Mouse (Mus musculus) heart, adult 2 months (tissue): Measurements from ENCODE around the gene Txnrd2. TPM values are rescaled to one million over a fixed set of nuclear protein-coding genes. Genes with fewer than 3 reads are reported as not detected.
A peak's percentile ranks its signal among the peaks of the same experiment; 100 is the strongest.

Source experiments
- DNase-seq, 2 experiments: peaks; one replicate each; pipeline ENCODE4 v3.0.0; 2021
- H3K27ac ChIP-seq: fragments of 200-600 bp; 2 replicates; pipeline ENCODE4 v1.8.1; 2022
- H3K27me3 ChIP-seq: fragments of 200-500 bp; 2 replicates; pipeline ENCODE4 v1.6.1; 2012; ENCODE audit warnings: mild to moderate bottlenecking, low read length, inconsistent platforms, mixed read lengths; ENCODE audit not compliant: control insufficient read depth, insufficient read depth
- H3K36me3 ChIP-seq: fragments of 200-500 bp; 2 replicates; pipeline ENCODE4 v1.6.1; 2012; ENCODE audit warnings: low read length, inconsistent platforms; ENCODE audit not compliant: control insufficient read depth, insufficient read depth
- H3K4me1 ChIP-seq: fragments of 200-500 bp; 2 replicates; pipeline ENCODE4 v1.6.1; 2011; ENCODE audit warnings: low read length; ENCODE audit not compliant: control insufficient read depth, insufficient read depth
- H3K4me3 ChIP-seq: fragments of 200-600 bp; 2 replicates; pipeline ENCODE4 v1.8.1; 2022
- H3K79me2 ChIP-seq: fragments of 200-500 bp; replicated peaks from 2 replicates; pipeline ENCODE4 v1.6.1; 2012; ENCODE audit warnings: mild to moderate bottlenecking, inconsistent platforms, low read length, moderate library complexity, mixed read lengths; ENCODE audit not compliant: control insufficient read depth, insufficient read depth
- H3K9ac ChIP-seq: fragments of 200-500 bp; 2 replicates; pipeline ENCODE4 v1.6.1; 2012; ENCODE audit warnings: low read depth, mild to moderate bottlenecking, control low read depth, inconsistent platforms, low read length, mixed read lengths
- CTCF ChIP-seq: fragments of 200-600 bp; IDR thresholded peaks from 2 replicates; pipeline ENCODE4 v1.8.1; 2022; ENCODE audit warnings: antibody characterized with exemption, mild to moderate bottlenecking, moderate library complexity
- EP300 ChIP-seq: fragments of 200-500 bp; IDR thresholded peaks from 2 replicates; pipeline ENCODE4 v1.6.1; 2011; ENCODE audit warnings: low read depth, low read length, control low read depth; ENCODE audit not compliant: insufficient read depth
- POLR2A ChIP-seq: fragments of 200-500 bp; IDR thresholded peaks from 2 replicates; pipeline ENCODE4 v1.6.1; 2011; ENCODE audit warnings: mild to moderate bottlenecking, low read depth, low read length, control low read depth; ENCODE audit not compliant: insufficient read depth
- WGBS: fragments of 180-500 bp; shearing (Covaris S2); methylation state at CpG from one replicate; pipeline ENCODE4 v1.1.7; 2018; 5-methylcytosine and 5-hydroxymethylcytosine counted together
- intact Hi-C: fragments of 180-260 bp; cut with DNase I; formaldehyde crosslinking; loops from one replicate; pipeline ENCODE4 v1.15.1; 2025
- polyA plus RNA-seq: library from polyadenylated mRNA; depleted of rRNA; stranded (reverse); fragments of >200 nt; gene quantifications from 2 replicates; pipeline ENCODE4 v1.2.3, GENCODE M21; 2012
- total RNA-seq, 2 experiments: library from RNA; stranded (reverse); gene quantifications; 2 replicates each; pipeline ENCODE4 v1.2.3; 2021

The Txnrd2 gene
- total and polyA plus RNA-seq, 3 experiments: 35.1 to 39.7 (median 37.6) TPM

DNA sequence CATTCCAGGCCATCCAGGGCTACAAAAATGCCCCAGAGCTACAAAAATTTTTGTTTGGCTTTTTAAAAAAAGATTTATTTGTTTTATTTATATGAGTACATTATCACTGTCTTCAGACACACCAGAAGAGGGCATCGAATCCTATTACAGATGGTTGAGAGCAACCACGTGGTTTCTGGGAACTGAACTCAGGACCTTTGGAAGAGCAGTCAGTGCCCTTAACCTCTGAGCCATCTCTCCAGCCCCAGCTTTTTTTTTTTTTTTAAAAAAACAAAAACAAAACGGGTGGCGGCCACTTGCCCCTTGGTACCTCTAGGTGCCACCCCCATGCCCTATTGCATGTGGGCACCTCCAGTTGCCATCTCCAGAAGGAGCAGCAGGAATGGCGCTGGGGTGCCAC lies 8.7 kb upstream of the Txnrd2 start:
- no peak for DNase-seq
- H3K4me3 ChIP-seq: no peak overlapping the region
- no peaks in the 10 kb centered on the region for H3K27me3 ChIP-seq
- no peaks in the 10 kb centered on the region for H3K79me2 ChIP-seq
- no peak overlapping the region for H3K9ac ChIP-seq
- 93% methylated on average over 5 of the region's 5 CpGs for WGBS
- peak overlapping the region; percentile 31 for H3K27ac ChIP-seq
- H3K4me1 ChIP-seq: peaks cover 21% of the 10 kb centered on the region
- TF ChIP-seq CTCF: no peak
- no peak for TF ChIP-seq EP300
- TF ChIP-seq POLR2A: no peak
- peaks cover 17% of the 10 kb centered on the region for H3K36me3 ChIP-seq
- intact Hi-C loops: no loop called here

DNA sequence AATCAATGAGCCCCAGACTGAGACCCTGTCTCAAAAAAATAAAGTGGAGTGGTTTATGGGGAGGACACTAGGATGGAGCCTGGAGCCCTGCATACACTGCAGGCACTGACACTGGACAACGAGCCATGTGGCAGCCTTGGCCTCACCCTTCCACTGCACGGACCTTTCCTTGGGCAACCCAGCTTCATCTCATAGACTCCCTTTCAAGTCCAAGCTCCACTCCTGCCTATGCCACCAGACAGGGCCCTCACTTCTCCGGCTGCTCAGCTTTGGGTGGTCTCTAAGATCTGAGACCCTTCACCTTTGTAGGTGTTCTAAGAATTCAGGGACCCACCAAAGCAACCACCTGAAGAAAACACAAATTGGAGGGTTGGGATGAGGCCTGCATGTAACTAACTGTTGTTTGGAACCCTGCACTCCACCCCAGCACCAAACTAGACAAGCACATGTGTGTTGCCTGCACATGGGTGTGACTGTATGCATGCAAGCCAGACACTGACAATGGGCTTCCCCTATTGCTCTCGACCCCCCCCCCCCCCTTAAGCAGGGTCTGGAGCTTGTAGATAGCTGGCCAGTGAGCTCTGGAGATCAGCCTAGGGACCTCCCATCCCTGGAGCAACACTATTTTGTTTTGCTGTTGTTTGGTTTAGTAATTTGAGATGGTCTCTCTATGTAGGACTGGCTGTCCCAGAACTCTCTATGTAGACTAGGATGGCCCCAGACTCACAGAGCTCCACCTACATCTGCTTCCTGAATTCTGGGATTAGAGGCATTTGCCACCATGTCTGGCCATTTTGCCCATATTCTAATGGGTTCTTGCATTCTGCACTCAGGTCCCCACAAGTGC lies 7.2 kb upstream of the Txnrd2 start:
- H3K36me3 ChIP-seq: peaks cover 21% of the 10 kb centered on the region
- TF ChIP-seq CTCF: no peak
- no peak for TF ChIP-seq EP300
- TF ChIP-seq POLR2A: no peak
- H3K9ac ChIP-seq: no peak overlapping the region
- intact Hi-C loops: no loop called here
- 72% methylated on average over 4 of the region's 4 CpGs for WGBS
- H3K27ac ChIP-seq: no peak overlapping the region
- no peak overlapping the region for H3K4me3 ChIP-seq
- no peaks in the 10 kb centered on the region for H3K79me2 ChIP-seq
- H3K27me3 ChIP-seq: no peaks in the 10 kb centered on the region
- peaks cover 15% of the 10 kb centered on the region for H3K4me1 ChIP-seq
- no peak for DNase-seq

DNA sequence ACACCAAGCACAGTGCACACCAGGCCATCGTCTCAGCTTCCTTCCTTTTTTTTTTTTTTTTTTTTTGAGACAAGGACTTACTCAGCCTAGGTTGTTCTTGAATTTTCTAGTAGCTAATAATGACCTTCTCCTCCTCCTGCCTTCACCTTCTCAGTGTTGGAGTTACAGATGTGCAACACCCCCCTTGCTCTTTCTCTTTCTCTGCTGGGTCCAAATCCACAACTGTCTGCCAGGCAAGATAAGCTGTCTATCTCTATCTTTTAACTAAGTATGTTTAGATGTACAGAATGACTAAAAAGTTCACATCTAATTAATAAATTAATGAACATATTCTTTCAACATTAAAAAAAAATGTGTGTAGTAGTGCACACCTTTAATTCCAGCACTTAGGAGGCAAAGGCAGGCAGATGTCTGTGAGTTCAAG lies 6.6 kb upstream of the Txnrd2 start:
- DNase-seq: no peak
- Histone ChIP-seq H3K36me3 (peaks cover 22% of the 10 kb centered on the region), H3K79me2 (no peaks in the 10 kb centered on the region), H3K27me3 (no peaks in the 10 kb centered on the region), H3K4me3 (no peak overlapping the region), H3K9ac (no peak overlapping the region), H3K27ac (no peak overlapping the region), H3K4me1 (peaks cover 16% of the 10 kb centered on the region)
- 36% methylated on average over 1 of the region's 1 CpGs for WGBS
- TF ChIP-seq EP300 (no peak), POLR2A (no peak), CTCF (no peak)
- intact Hi-C loops: no loop called here

DNA sequence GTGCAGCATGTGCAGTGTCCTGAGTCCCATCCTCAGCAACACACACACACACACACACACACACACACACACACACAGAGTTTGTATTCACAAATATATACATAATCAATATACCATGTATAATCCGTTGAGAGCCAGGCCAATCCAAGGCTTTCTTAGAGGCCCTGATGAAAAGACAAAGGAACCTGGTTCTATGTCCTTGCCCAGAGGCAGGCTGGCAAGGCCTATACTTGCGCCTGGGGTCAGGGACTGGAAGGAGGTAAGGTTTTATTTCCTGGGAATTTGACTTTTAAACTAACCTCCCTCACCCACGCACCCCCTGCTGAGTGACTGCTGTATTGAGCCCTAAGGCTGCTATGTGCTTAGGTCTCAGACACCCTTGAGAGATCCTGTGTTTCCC lies 5.6 kb upstream of the Txnrd2 start:
- no peak for TF ChIP-seq EP300
- no peak for TF ChIP-seq CTCF
- no peak for TF ChIP-seq POLR2A
- Histone ChIP-seq H3K4me3 (no peak overlapping the region), H3K4me1 (peaks cover 18% of the 10 kb centered on the region), H3K27ac (no peak overlapping the region), H3K36me3 (peaks cover 20% of the 10 kb centered on the region), H3K79me2 (no peaks in the 10 kb centered on the region), H3K9ac (no peak overlapping the region), H3K27me3 (no peaks in the 10 kb centered on the region)
- intact Hi-C loops: no loop called here
- no peak for DNase-seq
- 78% methylated on average over 3 of the region's 3 CpGs for WGBS

DNA sequence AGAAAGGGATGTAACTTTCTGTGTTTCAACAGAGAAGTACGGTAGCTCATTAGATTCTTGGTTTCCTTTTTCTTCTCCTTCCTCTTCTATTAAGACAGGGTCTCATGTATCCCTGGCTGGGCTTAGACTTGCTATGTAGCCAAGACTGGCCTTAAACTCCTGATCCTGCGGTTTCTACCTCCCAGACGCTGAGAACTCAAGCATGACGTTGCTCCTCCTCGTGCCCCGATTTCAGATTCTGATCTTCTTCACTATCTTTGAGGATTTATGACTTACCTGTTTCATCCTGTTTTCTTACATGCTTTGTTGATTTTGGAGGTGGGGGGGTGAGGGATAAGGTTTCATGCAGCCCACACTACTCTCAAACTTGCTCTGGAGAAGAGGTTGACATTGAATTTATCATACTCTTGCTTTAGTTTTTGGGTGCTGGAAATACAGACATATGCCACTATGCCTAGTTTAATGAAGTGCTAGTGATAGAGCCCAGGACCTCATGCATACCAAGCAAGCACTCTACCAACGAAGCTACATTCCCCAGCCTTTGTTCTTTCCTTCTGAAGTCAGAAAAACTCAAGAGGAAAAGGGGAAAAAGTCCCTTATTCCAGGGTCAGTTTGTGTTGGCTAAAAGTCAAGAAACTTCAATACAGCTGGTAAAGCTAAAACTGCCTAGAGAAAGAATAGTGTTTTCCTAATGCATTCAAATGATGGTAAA lies 2.8 kb upstream of the Txnrd2 start:
- Histone ChIP-seq H3K9ac (no peak overlapping the region), H3K4me3 (no peak overlapping the region), H3K36me3 (peaks cover 16% of the 10 kb centered on the region), H3K27me3 (no peaks in the 10 kb centered on the region), H3K4me1 (peaks cover 11% of the 10 kb centered on the region), H3K79me2 (no peaks in the 10 kb centered on the region), H3K27ac (no peak overlapping the region)
- WGBS: 77% methylated on average over 7 of the region's 7 CpGs
- intact Hi-C loops: no loop called here
- TF ChIP-seq POLR2A (no peak), EP300 (no peak), CTCF (no peak)
- no peak for DNase-seq

DNA sequence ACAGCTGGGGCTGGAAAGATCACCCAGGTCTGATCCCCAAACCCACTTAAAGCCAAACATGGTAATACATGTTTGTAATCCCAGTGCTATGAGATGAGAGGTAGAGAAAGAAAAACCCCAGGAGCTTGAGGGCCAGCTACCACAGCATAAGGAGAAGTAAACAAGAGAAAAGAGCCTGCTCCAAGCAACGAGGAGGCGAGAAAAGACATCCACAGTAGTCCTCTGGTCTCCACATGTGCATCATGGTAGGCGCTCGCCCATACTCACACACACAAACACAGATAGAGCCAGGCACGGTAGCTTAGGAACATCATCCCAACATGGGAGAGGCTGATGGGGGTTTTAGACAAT lies 2.3 kb upstream of the Txnrd2 start:
- Histone ChIP-seq H3K4me3 (no peak overlapping the region; the same call in 1 of the 2 replicates), H3K27ac (no peak overlapping the region), H3K9ac (no peak overlapping the region), H3K36me3 (peaks cover 16% of the 10 kb centered on the region), H3K4me1 (peaks cover 11% of the 10 kb centered on the region), H3K27me3 (no peaks in the 10 kb centered on the region), H3K79me2 (no peaks in the 10 kb centered on the region)
- no peak for TF ChIP-seq POLR2A
- TF ChIP-seq CTCF: no peak
- no peak for TF ChIP-seq EP300
- DNase-seq: no peak
- 73% methylated on average over 5 of the region's 5 CpGs for WGBS
- intact Hi-C loops: no loop called here
